Mouse (Mus musculus) heart, postnatal 0 days (tissue): ENCODE results near the gene Acot13. TPM values are rescaled to one million over a fixed set of nuclear protein-coding genes. Genes with fewer than 3 reads are reported as not detected.

ENCODE experiments used
- ATAC-seq: fragments of 200-750 bp; cut with Nextera tagmentation; 2 replicates; pipeline ENCODE4 v1.8.0; 2017; ENCODE audit warnings: low read depth, moderate number of reproducible peaks, moderate library complexity; ENCODE audit not compliant: insufficient read depth
- DNase-seq: peaks from one replicate; pipeline ENCODE4 v3.0.0-alpha.2; 2016; ENCODE audit warnings: low spot score
- H3K27ac ChIP-seq: fragments of 300-500 bp; sonication (generic); 2 replicates; pipeline ENCODE4 v1.5.1; 2014; ENCODE audit warnings: low read depth, mild to moderate bottlenecking
- H3K27me3 ChIP-seq: fragments of 300-500 bp; sonication (generic); 2 replicates; pipeline ENCODE4 v1.6.1; 2014; ENCODE audit warnings: low read length, mixed read lengths; ENCODE audit not compliant: control insufficient read depth, insufficient read depth
- H3K36me3 ChIP-seq: fragments of 300-500 bp; sonication (generic); replicated peaks from 2 replicates; pipeline ENCODE4 v1.6.1; 2014; ENCODE audit warnings: low read length, mixed read lengths; ENCODE audit not compliant: control insufficient read depth, insufficient read depth
- H3K4me1 ChIP-seq: fragments of 300-500 bp; sonication (generic); 2 replicates; pipeline ENCODE4 v1.6.1; 2014; ENCODE audit warnings: antibody characterized with exemption; ENCODE audit not compliant: control insufficient read depth, insufficient read depth
- H3K4me2 ChIP-seq: fragments of 300-500 bp; sonication (generic); 2 replicates; pipeline ENCODE4 v1.6.1; 2014; ENCODE audit warnings: low read depth, mild to moderate bottlenecking, low read length, moderate library complexity
- H3K4me3 ChIP-seq: fragments of 300-500 bp; sonication (generic); 2 replicates; pipeline ENCODE4 v1.5.1; 2014; ENCODE audit warnings: low read depth, low read length
- H3K9ac ChIP-seq: fragments of 300-500 bp; sonication (generic); replicated peaks from 2 replicates; pipeline ENCODE4 v1.6.1; 2014; ENCODE audit warnings: low read depth, low read length, mixed read lengths
- H3K9me3 ChIP-seq: fragments of 300-500 bp; sonication (generic); replicated peaks from 2 replicates; pipeline ENCODE4 v1.6.1; 2016; ENCODE audit warnings: low read length; ENCODE audit not compliant: control insufficient read depth
- CTCF ChIP-seq: IDR thresholded peaks from 2 replicates; pipeline ENCODE4 v1.5.1; 2016; ENCODE audit warnings: antibody characterized with exemption, control low read depth, low read depth
- EP300 ChIP-seq: IDR thresholded peaks from 2 replicates; pipeline ENCODE4 v1.6.1; 2016; ENCODE audit warnings: antibody characterized with exemption, low read depth
- whole genome bisulfite sequencing: fragments of 180-500 bp; shearing (Covaris S2); extraction: QIAGEN DNeasy Blood & Tissue Kit; methylation state at CpG from one replicate; pipeline ENCODE4 v1.1.7; 2014; 5-methylcytosine and 5-hydroxymethylcytosine counted together
- polyA plus RNA-seq: library from polyadenylated mRNA; unstranded; fragments of >200 nt; fragmentation: Nextera tagmentation; extraction: Ambion mirVana; gene quantifications from 2 replicates; pipeline ENCODE4 v1.2.1, GENCODE M21; 2015
- total RNA-seq: library from RNA; depleted of rRNA; stranded (reverse); fragments of >200 nt; gene quantifications from 2 replicates; pipeline ENCODE4 v1.2.3, GENCODE M21; 2014; ENCODE audit warnings: low replicate concordance

The Acot13 gene
- total and polyA plus RNA-seq, 2 experiments from 2014 or later, result 219 to 609 TPM

GRCm38 (mm10) chr13:24799378-24799777 is 32.0 kb downstream of the Acot13 start:
- TF ChIP-seq EP300 (no peak), CTCF (no peak)
- Histone ChIP-seq H3K27me3 (no peaks in the 10 kb centered on the region), H3K4me2 (peak overlapping the region; percentile 86), H3K36me3 (no peaks in the 10 kb centered on the region), H3K9me3 (no peaks in the 10 kb centered on the region), H3K27ac (peak overlapping the region; percentile 100), H3K9ac (peak overlapping the region; percentile 63; the same call in 1 of the 2 replicates), H3K4me1 (peaks cover 15% of the 10 kb centered on the region), H3K4me3 (peak overlapping the region; percentile 92)
- WGBS, result 65% methylated on average over 5 of the region's 5 CpGs
- ATAC-seq (no peak), DNase-seq (no peak)

GRCm38 (mm10) chr13:24798686-24799085 is 32.7 kb downstream of the Acot13 start:
- 98% methylated on average over 4 of the region's 4 CpGs for WGBS
- Histone ChIP-seq H3K4me3 (no peak overlapping the region), H3K4me1 (peaks cover 9% of the 10 kb centered on the region; the same call in 1 of the 2 replicates), H3K36me3 (no peaks in the 10 kb centered on the region), H3K4me2 (no peak overlapping the region), H3K9me3 (no peaks in the 10 kb centered on the region), H3K9ac (no peak overlapping the region), H3K27ac (no peak overlapping the region), H3K27me3 (no peaks in the 10 kb centered on the region)
- no peak for TF ChIP-seq EP300
- TF ChIP-seq CTCF, result no peak
- no peak for DNase-seq
- ATAC-seq, result no peak

- DNase-seq (no peak), ATAC-seq (no peak)
- WGBS, result 61% methylated on average over 9 of the region's 9 CpGs
- no peak overlapping the region for H3K4me2 ChIP-seq
- H3K4me3 ChIP-seq, result no peak overlapping the region
- no peak for TF ChIP-seq CTCF
- H3K4me1 ChIP-seq, result no peaks in the 10 kb centered on the region
- no peaks in the 10 kb centered on the region for H3K36me3 ChIP-seq
- H3K27ac ChIP-seq, result no peak overlapping the region
- H3K9me3 ChIP-seq, result no peaks in the 10 kb centered on the region
- H3K27me3 ChIP-seq, result no peaks in the 10 kb centered on the region
- no peak overlapping the region for H3K9ac ChIP-seq
These were observed 38.8 kb downstream of the Acot13 start for GRCm38 (mm10) chr13:24792411-24793045.

- WGBS, result 71% methylated on average over 2 of the region's 2 CpGs
- H3K9me3 ChIP-seq, result no peaks in the 10 kb centered on the region
- no peak for DNase-seq
These were observed 40.0 kb downstream of the Acot13 start for GRCm38 (mm10) chr13:24791349-24791748.

GRCm38 (mm10) chr13:24787477-24787876 is 43.9 kb downstream of the Acot13 start:
- no peak overlapping the region for H3K9ac ChIP-seq
- 83% methylated on average over 5 of the region's 5 CpGs for WGBS
- no peaks in the 10 kb centered on the region for H3K27me3 ChIP-seq
- H3K9me3 ChIP-seq, result no peaks in the 10 kb centered on the region
- H3K4me1 ChIP-seq, result no peaks in the 10 kb centered on the region
- H3K4me2 ChIP-seq, result no peak overlapping the region
- no peak for TF ChIP-seq EP300
- no peak for TF ChIP-seq CTCF
- H3K4me3 ChIP-seq, result no peak overlapping the region
- ATAC-seq, result no peak
- no peaks in the 10 kb centered on the region for H3K36me3 ChIP-seq
- no peak overlapping the region for H3K27ac ChIP-seq
- DNase-seq, result no peak

More at GRCm38 (mm10) chr13:24791349-24791748, 40.0 kb downstream of the Acot13 start:
- no peak for ATAC-seq
- Histone ChIP-seq H3K4me1 (no peaks in the 10 kb centered on the region), H3K27ac (no peak overlapping the region), H3K4me3 (no peak overlapping the region), H3K4me2 (no peak overlapping the region), H3K9ac (no peak overlapping the region), H3K27me3 (no peaks in the 10 kb centered on the region), H3K36me3 (no peaks in the 10 kb centered on the region)
- no peak for TF ChIP-seq CTCF
- no peak for TF ChIP-seq EP300

DNA sequence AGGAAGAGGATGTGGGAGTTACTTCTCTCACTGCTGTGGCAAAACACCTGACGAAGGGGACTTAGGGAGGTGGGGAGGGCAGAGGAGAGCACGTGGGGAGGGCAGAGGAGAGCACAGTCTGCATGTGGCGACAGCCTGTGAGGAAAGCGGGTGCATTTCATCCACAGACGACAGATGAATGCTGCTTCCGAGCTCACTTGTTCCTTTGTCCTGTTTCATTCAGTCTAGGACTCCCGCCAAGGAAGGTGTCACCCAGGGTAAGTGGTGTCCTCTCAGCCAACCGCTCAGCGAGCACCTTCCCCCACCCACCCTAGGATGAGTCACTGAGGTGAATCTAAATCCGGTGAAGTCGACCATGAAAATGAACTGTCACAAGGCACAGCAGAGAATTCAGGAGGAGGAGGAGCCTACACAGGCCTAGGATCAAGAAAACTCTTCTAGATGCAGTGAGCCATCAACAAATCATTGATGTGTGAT is 45.3 kb downstream of the Acot13 start:
- no peak overlapping the region for H3K4me2 ChIP-seq
- H3K36me3 ChIP-seq, result no peaks in the 10 kb centered on the region
- H3K4me3 ChIP-seq, result no peak overlapping the region
- no peaks in the 10 kb centered on the region for H3K27me3 ChIP-seq
- no peaks in the 10 kb centered on the region for H3K4me1 ChIP-seq
- TF ChIP-seq CTCF (no peak), EP300 (no peak)
- ATAC-seq (peak; percentile 78), DNase-seq (no peak)
- H3K27ac ChIP-seq, result no peak overlapping the region
- no peaks in the 10 kb centered on the region for H3K9me3 ChIP-seq
- WGBS, result 35% methylated on average over 11 of the region's 11 CpGs
- no peak overlapping the region for H3K9ac ChIP-seq
